Mouse (Mus musculus) hindbrain, postnatal 0 days (tissue): ENCODE data around the gene Gal3st1. TPM values are rescaled to one million over a fixed set of nuclear protein-coding genes. Genes with fewer than 3 reads are reported as not detected.
"Not testable (repeated sequence)": the region's sequence is repeated elsewhere in the genome, so short reads cannot be mapped to it uniquely, and the experiment has no call there.

ENCODE experiments used
- ATAC-seq: fragments of 200-750 bp; cut with Nextera tagmentation; 2 replicates; pipeline ENCODE4 v1.8.0; 2017; ENCODE audit warnings: mild to moderate bottlenecking, moderate TSS enrichment, moderate library complexity
- DNase-seq: peaks from one replicate; pipeline ENCODE4 v3.0.0-alpha.2; 2015; ENCODE audit warnings: low spot score
- H3K27ac ChIP-seq: fragments of 300-500 bp; sonication (generic); 2 replicates; pipeline ENCODE4 v1.5.1; 2014; ENCODE audit warnings: mild to moderate bottlenecking
- H3K27me3 ChIP-seq: fragments of 300-500 bp; sonication (generic); 2 replicates; pipeline ENCODE4 v1.6.1; 2014; ENCODE audit warnings: low read length, mixed read lengths; ENCODE audit not compliant: insufficient read depth
- H3K36me3 ChIP-seq: fragments of 300-500 bp; sonication (generic); 2 replicates; pipeline ENCODE4 v1.6.1; 2014; ENCODE audit warnings: low read length, mixed read lengths; ENCODE audit not compliant: insufficient read depth
- H3K4me1 ChIP-seq: fragments of 300-500 bp; sonication (generic); 2 replicates; pipeline ENCODE4 v1.6.1; 2014; ENCODE audit warnings: antibody characterized with exemption, low read length, mixed read lengths; ENCODE audit not compliant: insufficient read depth
- H3K4me2 ChIP-seq: fragments of 300-500 bp; sonication (generic); 2 replicates; pipeline ENCODE4 v1.6.1; 2014; ENCODE audit warnings: low read depth, mild to moderate bottlenecking, low read length, moderate library complexity, mixed read lengths
- H3K4me3 ChIP-seq: fragments of 300-500 bp; sonication (generic); 2 replicates; pipeline ENCODE4 v1.5.1; 2014; ENCODE audit warnings: low read length
- H3K9ac ChIP-seq: fragments of 300-500 bp; sonication (generic); replicated peaks from 2 replicates; pipeline ENCODE4 v1.6.1; 2014; ENCODE audit warnings: mild to moderate bottlenecking, low read length, moderate library complexity, mixed read lengths
- H3K9me3 ChIP-seq: fragments of 300-500 bp; sonication (generic); 2 replicates; pipeline ENCODE4 v1.6.1; 2016; ENCODE audit warnings: low read length, mixed read lengths
- CTCF ChIP-seq: IDR thresholded peaks from 2 replicates; pipeline ENCODE4 v1.5.1; 2016; ENCODE audit warnings: antibody characterized with exemption, control low read depth, low read depth
- WGBS: fragments of 180-500 bp; shearing (Covaris S2); extraction: QIAGEN DNeasy Blood & Tissue Kit; methylation state at CpG from one replicate; pipeline ENCODE4 v1.1.7; 2014; 5-methylcytosine and 5-hydroxymethylcytosine counted together
- polyA plus RNA-seq: library from polyadenylated mRNA; unstranded; fragments of >200 nt; fragmentation: Nextera tagmentation; extraction: Ambion mirVana; gene quantifications from 2 replicates; pipeline ENCODE4 v1.2.1, GENCODE M21; 2015
- total RNA-seq: library from RNA; depleted of rRNA; stranded (reverse); fragments of >200 nt; gene quantifications from 2 replicates; pipeline ENCODE4 v1.2.3, GENCODE M21; 2014; rRNA removed

Gene Gal3st1
- total RNA-seq (30.3 and 34.6 TPM in 2 replicates), polyA plus RNA-seq (18.5 and 18.8 TPM in 2 replicates)

DNA sequence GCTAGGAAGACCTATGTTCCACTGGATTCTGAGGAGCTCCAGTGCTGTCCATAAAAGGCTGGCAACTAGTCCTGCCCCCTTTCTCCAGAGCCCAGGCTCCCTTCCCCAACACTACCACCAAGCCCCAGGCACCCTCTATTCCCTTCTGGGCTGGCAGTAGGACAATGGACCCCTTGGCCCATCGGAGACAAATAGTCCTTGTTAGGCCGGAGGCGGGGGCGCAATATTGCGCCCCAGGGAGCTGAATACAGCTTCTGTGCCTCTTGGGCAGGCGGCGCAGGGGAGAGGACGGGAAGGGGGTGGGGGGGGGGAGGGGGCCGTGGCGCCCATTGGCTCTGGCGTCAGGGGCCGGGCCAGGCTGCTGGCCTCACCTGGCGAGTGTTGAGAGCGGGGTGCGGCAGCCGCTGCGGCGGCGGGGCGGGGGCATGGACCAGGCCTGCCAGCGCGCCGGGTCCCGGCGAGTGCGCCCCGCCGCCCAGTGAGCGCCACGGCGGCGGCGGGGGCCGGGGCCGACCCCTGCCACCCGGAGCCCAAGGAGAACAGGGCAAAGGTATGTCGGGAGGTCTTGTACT lies at the start of gene Gal3st1:
TSS of gene Gal3st1 (plus strand) at position 346 of the 572 bp plus-strand sequence.
- no peaks in the 10 kb centered on the region for H3K27me3 ChIP-seq
- peak within 1 kb of the TSS; percentile 67 for H3K4me2 ChIP-seq
- H3K4me3 ChIP-seq = peak within 1 kb of the TSS; percentile 39
- peak within 1 kb of the TSS; percentile 61 for H3K9ac ChIP-seq
- under 1% methylated on average over 30 of the region's 37 CpGs for WGBS
- no peaks in the 10 kb centered on the region for H3K4me1 ChIP-seq
- DNase-seq = peak; percentile 63
- H3K36me3 ChIP-seq = peaks cover 10% of the 10 kb centered on the region
- no peak for TF ChIP-seq CTCF
- H3K27ac ChIP-seq = peak within 1 kb of the TSS; percentile 68
- no peaks in the 10 kb centered on the region for H3K9me3 ChIP-seq
- ATAC-seq = peak; percentile 71

DNA sequence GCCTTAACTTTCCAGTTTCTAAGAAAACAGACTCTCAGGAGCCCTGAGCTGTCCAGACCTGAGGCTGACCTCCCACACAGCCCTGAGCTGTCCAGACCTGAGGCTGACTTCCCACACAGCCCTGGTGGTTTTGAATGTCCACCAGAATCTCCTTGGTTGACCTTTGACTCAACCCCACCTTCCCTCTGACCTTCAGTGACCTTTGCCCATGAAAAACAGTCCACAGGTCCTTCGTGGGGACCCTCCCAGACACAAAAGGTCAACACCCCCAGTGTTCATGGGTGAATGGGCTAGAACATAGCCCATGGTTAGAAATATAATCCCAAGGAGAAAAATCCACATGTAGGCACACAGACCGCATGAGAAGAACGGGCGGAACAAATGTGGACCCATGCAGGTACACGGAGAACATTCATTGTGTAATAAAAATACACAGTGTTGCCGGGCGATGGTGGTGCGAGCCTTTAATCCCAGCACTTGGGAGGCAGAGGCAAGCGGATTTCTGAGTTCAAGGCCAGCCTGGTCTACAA lies 49.6 kb upstream of the Gal3st1 start:
- TF ChIP-seq CTCF = no peak
- 78% methylated on average over 9 of the region's 9 CpGs for WGBS
- Histone ChIP-seq H3K9ac (no peak overlapping the region), H3K4me3 (no peak overlapping the region), H3K36me3 (no peaks in the 10 kb centered on the region), H3K4me2 (no peak overlapping the region), H3K27me3 (no peaks in the 10 kb centered on the region), H3K9me3 (no peaks in the 10 kb centered on the region), H3K27ac (no peak overlapping the region), H3K4me1 (peaks cover 5% of the 10 kb centered on the region; the same call in 1 of the 2 replicates)
- ATAC-seq (no peak), DNase-seq (no peak)

- DNase-seq (no peak), ATAC-seq (no peak)
- WGBS = 69% methylated on average over 4 of the region's 4 CpGs
- Histone ChIP-seq H3K4me3 (no peak overlapping the region), H3K27ac (no peak overlapping the region), H3K9me3 (no peaks in the 10 kb centered on the region), H3K27me3 (no peaks in the 10 kb centered on the region), H3K4me1 (peaks cover 5% of the 10 kb centered on the region; the same call in 1 of the 2 replicates), H3K4me2 (no peak overlapping the region), H3K36me3 (no peaks in the 10 kb centered on the region), H3K9ac (no peak overlapping the region)
- no peak for TF ChIP-seq CTCF
Measured at GRCm38 (mm10) chr11:3935135-3935534, 48.3 kb upstream of the Gal3st1 start.

DNA sequence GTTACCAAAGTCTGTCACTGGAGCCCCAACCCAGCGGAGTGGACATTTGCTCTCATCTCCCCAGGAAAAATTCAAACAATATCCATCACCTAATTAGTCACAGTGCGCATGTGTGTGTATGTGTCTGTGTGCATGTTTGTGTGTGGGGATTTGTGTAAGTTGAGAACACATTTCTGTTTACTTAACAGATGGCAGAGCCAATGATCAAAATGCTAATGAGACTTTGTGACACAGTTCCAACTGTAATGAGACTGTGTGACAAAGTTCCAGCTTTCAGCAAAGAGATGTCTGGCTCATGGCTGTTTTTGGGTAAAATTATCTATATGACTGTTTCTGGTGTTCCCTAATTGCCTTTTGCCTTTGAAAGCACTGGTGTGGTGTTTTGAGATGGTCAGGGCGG lies 47.1 kb upstream of the Gal3st1 start:
- DNase-seq (no peak), ATAC-seq (no peak)
- no peak overlapping the region for H3K27ac ChIP-seq

GRCm38 (mm10) chr11:3937321-3937874 lies 46.0 kb upstream of the Gal3st1 start:
- no peak overlapping the region for H3K27ac ChIP-seq
- H3K4me3 ChIP-seq = no peak overlapping the region
- H3K27me3 ChIP-seq = no peaks in the 10 kb centered on the region
- H3K9ac ChIP-seq = no peak overlapping the region
- DNase-seq = no peak
- no peak for ATAC-seq
- no peaks in the 10 kb centered on the region for H3K36me3 ChIP-seq
- 80% methylated on average over 13 of the region's 13 CpGs for WGBS
- no peak for TF ChIP-seq CTCF
- H3K4me2 ChIP-seq = no peak overlapping the region
- H3K4me1 ChIP-seq = no peaks in the 10 kb centered on the region
- no peaks in the 10 kb centered on the region for H3K9me3 ChIP-seq

More for the DNA sequence above, 47.1 kb upstream of the Gal3st1 start:
- no peaks in the 10 kb centered on the region for H3K27me3 ChIP-seq
- WGBS = 65% methylated on average over 3 of the region's 3 CpGs
- H3K4me3 ChIP-seq = no peak overlapping the region
- H3K36me3 ChIP-seq = no peaks in the 10 kb centered on the region
- no peak for TF ChIP-seq CTCF
- no peak overlapping the region for H3K4me2 ChIP-seq
- H3K4me1 ChIP-seq = peaks cover 2% of the 10 kb centered on the region; the same call in 1 of the 2 replicates
- H3K9me3 ChIP-seq = no peaks in the 10 kb centered on the region
- no peak overlapping the region for H3K9ac ChIP-seq

DNA sequence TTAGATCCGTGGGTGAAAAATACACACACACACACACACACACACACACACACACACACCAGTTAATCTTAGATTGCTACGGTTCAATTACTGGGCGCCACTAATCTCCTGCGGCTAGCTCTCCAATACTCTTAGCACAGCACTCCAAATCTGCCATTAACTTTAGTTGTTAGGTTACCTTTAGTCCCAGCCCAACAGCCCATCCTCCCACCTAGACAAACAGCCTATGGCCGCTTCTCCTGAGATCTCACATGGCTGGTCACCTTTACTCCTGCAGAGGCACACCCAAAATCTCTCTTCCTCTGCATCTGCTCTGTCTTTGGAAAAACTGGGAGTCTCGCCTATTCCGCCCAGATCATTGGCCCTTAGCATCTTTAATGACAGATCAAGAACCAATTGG lies 42.1 kb upstream of the Gal3st1 start:
- no peaks in the 10 kb centered on the region for H3K36me3 ChIP-seq
- ATAC-seq (no peak), DNase-seq (no peak)
- TF ChIP-seq CTCF = no peak
- H3K4me1 ChIP-seq = no peaks in the 10 kb centered on the region
- H3K27me3 ChIP-seq = no peaks in the 10 kb centered on the region
- no peak overlapping the region for H3K27ac ChIP-seq
- H3K9ac ChIP-seq = no peak overlapping the region
- no peak overlapping the region for H3K4me3 ChIP-seq
- H3K4me2 ChIP-seq = no peak overlapping the region
- H3K9me3 ChIP-seq = no peaks in the 10 kb centered on the region
- 89% methylated on average over 7 of the region's 7 CpGs for WGBS

DNA sequence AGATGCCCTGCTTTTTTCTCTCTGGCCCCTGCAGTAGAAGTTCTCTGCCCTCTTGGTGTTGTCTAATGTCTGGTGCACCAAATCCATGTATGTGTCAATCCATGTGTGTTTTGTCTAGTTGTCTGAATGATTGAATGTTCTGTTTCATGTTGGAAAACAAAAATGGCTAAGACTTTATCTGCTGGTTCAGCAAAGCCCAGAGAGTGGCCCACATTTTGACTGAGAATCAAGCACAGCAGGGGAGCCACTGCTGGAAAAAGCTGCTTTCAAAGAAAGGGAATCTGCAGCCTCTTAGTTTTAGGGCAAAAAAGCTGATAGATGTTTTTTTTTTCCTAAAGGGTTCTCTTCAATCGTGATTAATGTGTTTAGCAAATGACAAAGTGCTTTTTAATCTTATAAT lies 37.0 kb upstream of the Gal3st1 start:
- WGBS = 17% methylated on average over 1 of the region's 1 CpGs
- Histone ChIP-seq H3K27ac (no peak overlapping the region), H3K27me3 (no peaks in the 10 kb centered on the region), H3K36me3 (no peaks in the 10 kb centered on the region), H3K9me3 (no peaks in the 10 kb centered on the region), H3K4me3 (no peak overlapping the region), H3K9ac (no peak overlapping the region), H3K4me2 (no peak overlapping the region), H3K4me1 (no peaks in the 10 kb centered on the region)
- ATAC-seq (no peak), DNase-seq (no peak)
- no peak for TF ChIP-seq CTCF

DNA sequence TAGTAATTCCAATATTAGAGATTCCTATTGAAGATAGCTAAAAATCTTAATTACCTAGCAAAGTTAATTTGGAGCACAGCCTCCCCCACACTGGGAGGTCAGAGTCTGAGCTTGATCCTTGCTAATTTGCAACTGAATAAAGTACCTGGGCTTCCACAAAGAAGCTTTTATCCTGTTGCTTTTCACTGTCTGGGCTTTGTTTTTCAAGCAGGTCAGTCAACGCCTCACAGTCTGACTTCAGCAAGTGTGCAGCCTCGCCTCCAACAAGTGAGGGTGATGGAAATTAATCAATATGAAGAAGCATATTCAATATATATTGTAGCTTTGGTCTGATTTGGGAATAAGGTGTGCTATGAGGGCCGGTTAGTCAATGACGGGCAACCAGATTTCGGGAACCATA lies 28.6 kb upstream of the Gal3st1 start:
- H3K27me3 ChIP-seq, DNase-seq, H3K36me3 ChIP-seq, H3K9ac ChIP-seq, H3K4me2 ChIP-seq, H3K9me3 ChIP-seq, H3K27ac ChIP-seq, H3K4me1 ChIP-seq, H3K4me3 ChIP-seq, ATAC-seq: not testable (repeated sequence)
- 76% methylated on average over 5 of the region's 5 CpGs for WGBS

DNA sequence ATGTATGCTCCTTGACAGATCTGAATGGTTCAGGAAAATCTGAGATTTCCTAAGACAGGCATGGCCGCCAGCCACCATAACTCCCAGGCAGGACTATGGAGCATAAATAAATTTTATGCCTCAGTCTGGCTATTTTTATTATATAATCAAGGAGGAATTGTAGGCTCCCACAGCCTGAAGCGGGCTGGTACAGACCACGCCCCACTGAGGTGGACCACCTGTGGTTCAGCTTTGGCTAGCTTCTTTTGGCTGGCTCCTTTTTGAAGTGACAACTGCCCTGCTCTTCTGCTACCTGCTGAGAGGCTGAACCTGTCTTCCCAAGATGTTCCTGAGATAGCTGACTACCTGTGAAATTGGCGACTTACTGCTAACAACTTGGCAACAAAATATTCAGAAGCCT lies 28.1 kb upstream of the Gal3st1 start:
- not testable (repeated sequence) for H3K36me3 ChIP-seq, H3K27ac ChIP-seq, H3K9me3 ChIP-seq, DNase-seq, ATAC-seq, H3K4me2 ChIP-seq, H3K4me3 ChIP-seq, H3K27me3 ChIP-seq, H3K9ac ChIP-seq, H3K4me1 ChIP-seq
- WGBS = 80% methylated on average over 4 of the region's 4 CpGs
